Mouse (Mus musculus) megakaryocyte, embryonic 14.5 days (primary cell): ENCODE measurements at regions not wholly inside any gene's neighbourhood (a gene's known extent, or its start where the extent isn't known, plus 50 kb on each side); places are given as distances from the start of the nearest gene placed in this dataset.

Experiments
- H3K27me3 ChIP-seq: replicated peaks from 2 replicates; pipeline ENCODE3; 2012; ENCODE audit warnings: inconsistent platforms
- H3K36me3 ChIP-seq: replicated peaks from 2 replicates; pipeline ENCODE3; 2012; ENCODE audit warnings: low read length, inconsistent platforms, mixed read lengths
- H3K4me1 ChIP-seq: 2 replicates; pipeline ENCODE4 v1.6.1; 2012; ENCODE audit warnings: inconsistent platforms
- H3K4me3 ChIP-seq: replicated peaks from 2 replicates; pipeline ENCODE3; 2012; ENCODE audit warnings: moderate library complexity, mild to moderate bottlenecking, inconsistent platforms
- H3K9me3 ChIP-seq: 2 replicates; pipeline ENCODE4 v1.6.1; 2012; ENCODE audit warnings: inconsistent platforms
- FLI1 ChIP-seq: IDR thresholded peaks from 2 replicates; pipeline ENCODE4 v1.6.1; 2012; ENCODE audit warnings: low read length, inconsistent platforms, mixed read lengths
- GATA1 ChIP-seq: IDR thresholded peaks from 3 replicates; pipeline ENCODE4 v1.6.1; 2012; ENCODE audit warnings: mixed read lengths, low read length, inconsistent platforms, borderline replicate concordance

- Histone ChIP-seq H3K36me3 (no peaks in the 10 kb centered on the region), H3K9me3 (no peaks in the 10 kb centered on the region), H3K4me3 (no peak overlapping the region), H3K4me1 (no peaks in the 10 kb centered on the region), H3K27me3 (no peaks in the 10 kb centered on the region)
- TF ChIP-seq GATA1 (no peak), FLI1 (no peak)
Observed at GRCm38 (mm10) chr13:6167055-6167761, 305.9 kb downstream of the Klf6 start.

GRCm38 (mm10) chr13:6173095-6173494 is 311.8 kb downstream of the Klf6 start:
- Histone ChIP-seq H3K27me3 (no peaks in the 10 kb centered on the region), H3K36me3 (no peaks in the 10 kb centered on the region), H3K4me1 (no peaks in the 10 kb centered on the region), H3K9me3 (no peaks in the 10 kb centered on the region), H3K4me3 (no peak overlapping the region)
- TF ChIP-seq GATA1 (no peak), FLI1 (no peak)

GRCm38 (mm10) chr13:6178362-6179070 is 317.2 kb downstream of the Klf6 start:
- Histone ChIP-seq H3K36me3 (no peaks in the 10 kb centered on the region), H3K27me3 (no peaks in the 10 kb centered on the region), H3K9me3 (no peaks in the 10 kb centered on the region), H3K4me1 (no peaks in the 10 kb centered on the region), H3K4me3 (no peak overlapping the region)
- no peak for TF ChIP-seq FLI1
- no peak for TF ChIP-seq GATA1

- no peaks in the 10 kb centered on the region for H3K36me3 ChIP-seq
- H3K27me3 ChIP-seq = no peaks in the 10 kb centered on the region
- H3K4me1 ChIP-seq = peaks cover 30% of the 10 kb centered on the region
- H3K4me3 ChIP-seq = no peak overlapping the region
- H3K9me3 ChIP-seq = no peaks in the 10 kb centered on the region
- TF ChIP-seq GATA1 (no peak), FLI1 (no peak)
Observed at GRCm38 (mm10) chr13:6189133-6189532, 327.9 kb downstream of the Klf6 start.

GRCm38 (mm10) chr13:6189566-6189965 is 328.3 kb downstream of the Klf6 start:
- H3K4me1 ChIP-seq = peaks cover 34% of the 10 kb centered on the region
- TF ChIP-seq GATA1 (no peak), FLI1 (no peak)
- no peak overlapping the region for H3K4me3 ChIP-seq
- H3K9me3 ChIP-seq = no peaks in the 10 kb centered on the region
- no peaks in the 10 kb centered on the region for H3K27me3 ChIP-seq
- H3K36me3 ChIP-seq = no peaks in the 10 kb centered on the region

- H3K4me1 ChIP-seq = peaks cover 35% of the 10 kb centered on the region
- TF ChIP-seq GATA1 (no peak), FLI1 (no peak)
- H3K4me3 ChIP-seq = no peak overlapping the region
- no peaks in the 10 kb centered on the region for H3K27me3 ChIP-seq
- no peaks in the 10 kb centered on the region for H3K9me3 ChIP-seq
- H3K36me3 ChIP-seq = no peaks in the 10 kb centered on the region
Observed at GRCm38 (mm10) chr13:6191186-6191914, 330.1 kb downstream of the Klf6 start.

- no peaks in the 10 kb centered on the region for H3K36me3 ChIP-seq
- TF ChIP-seq GATA1 (no peak), FLI1 (no peak)
- H3K4me3 ChIP-seq = no peak overlapping the region
- H3K27me3 ChIP-seq = no peaks in the 10 kb centered on the region
- peaks cover 35% of the 10 kb centered on the region for H3K4me1 ChIP-seq
- H3K9me3 ChIP-seq = no peaks in the 10 kb centered on the region
Observed at GRCm38 (mm10) chr13:6191915-6192295, 330.6 kb downstream of the Klf6 start.

GRCm38 (mm10) chr13:6196690-6197089 is 335.4 kb downstream of the Klf6 start:
- no peaks in the 10 kb centered on the region for H3K27me3 ChIP-seq
- no peak for TF ChIP-seq GATA1
- TF ChIP-seq FLI1 = no peak
- H3K36me3 ChIP-seq = no peaks in the 10 kb centered on the region
- no peaks in the 10 kb centered on the region for H3K9me3 ChIP-seq
- H3K4me1 ChIP-seq = peaks cover 28% of the 10 kb centered on the region
- no peak overlapping the region for H3K4me3 ChIP-seq

GRCm38 (mm10) chr13:6199107-6199506 is 337.8 kb downstream of the Klf6 start:
- no peak for TF ChIP-seq FLI1
- no peak for TF ChIP-seq GATA1
- Histone ChIP-seq H3K4me3 (no peak overlapping the region), H3K9me3 (no peaks in the 10 kb centered on the region), H3K4me1 (peaks cover 5% of the 10 kb centered on the region), H3K36me3 (no peaks in the 10 kb centered on the region), H3K27me3 (no peaks in the 10 kb centered on the region)

GRCm38 (mm10) chr13:6201516-6201915 is 340.2 kb downstream of the Klf6 start:
- H3K4me3 ChIP-seq = no peak overlapping the region
- no peaks in the 10 kb centered on the region for H3K9me3 ChIP-seq
- TF ChIP-seq FLI1 (no peak), GATA1 (no peak)
- no peaks in the 10 kb centered on the region for H3K36me3 ChIP-seq
- H3K27me3 ChIP-seq = no peaks in the 10 kb centered on the region
- no peaks in the 10 kb centered on the region for H3K4me1 ChIP-seq
